Mouse (Mus musculus) liver, postnatal 0 days (tissue): ENCODE measurements around the gene Dnajc28.

ENCODE experiments used
- CTCF ChIP-seq: sonication (generic); IDR thresholded peaks from 2 replicates; pipeline ENCODE4 v1.5.1; 2016; ENCODE audit warnings: antibody characterized with exemption, low read depth
- EP300 ChIP-seq: IDR thresholded peaks from 2 replicates; pipeline ENCODE4 v1.6.1; 2016; ENCODE audit warnings: antibody characterized with exemption, low read depth, mild to moderate bottlenecking

- no peak for TF ChIP-seq EP300
- TF ChIP-seq CTCF: no peak
Measured at GRCm38 (mm10) chr16:91620991-91621390, 2.2 kb upstream of the Dnajc28 start.
